Mouse (Mus musculus) inflammation-experienced regulatory T-cells, adult 6 months (primary cell): ENCODE results near the gene Thsd4. TPM values are rescaled to one million over a fixed set of nuclear protein-coding genes. Genes with fewer than 3 reads are reported as not detected.
"Not testable (repeated sequence)": the region's sequence is repeated elsewhere in the genome, so short reads cannot be mapped to it uniquely, and the experiment has no call there.

Source experiments
- ATAC-seq: one replicate; pipeline ENCODE4 v1.8.0; 2017
- polyA plus RNA-seq, 3 experiments: library from polyadenylated mRNA; unstranded; fragments of 100-300 nt; shearing (Covaris generic); gene quantifications; one replicate each; pipeline ENCODE4 v1.2.1; 2017

Gene Thsd4
- polyA plus RNA-seq, 3 experiments from 2014 or later: not detected

GRCm38 (mm10) chr9:60198530-60199200 is 323.2 kb downstream of the Thsd4 start:
- no peak for ATAC-seq

- ATAC-seq: no peak
These were observed 326.3 kb downstream of the Thsd4 start for GRCm38 (mm10) chr9:60195502-60195901.

GRCm38 (mm10) chr9:60194905-60195304 is 326.9 kb downstream of the Thsd4 start:
- ATAC-seq: no peak

GRCm38 (mm10) chr9:60192321-60192720 is 329.5 kb downstream of the Thsd4 start:
- ATAC-seq: no peak

GRCm38 (mm10) chr9:60187437-60187836 is 334.4 kb downstream of the Thsd4 start:
- ATAC-seq: no peak

- no peak for ATAC-seq
These were observed 334.9 kb downstream of the Thsd4 start for GRCm38 (mm10) chr9:60186948-60187347.

- ATAC-seq: no peak
These were observed 337.8 kb downstream of the Thsd4 start for GRCm38 (mm10) chr9:60184083-60184482.

GRCm38 (mm10) chr9:60182371-60182770 is 339.5 kb downstream of the Thsd4 start:
- no peak for ATAC-seq

GRCm38 (mm10) chr9:60180936-60181335 is 340.9 kb downstream of the Thsd4 start:
- no peak for ATAC-seq

GRCm38 (mm10) chr9:60180114-60180513 is 341.7 kb downstream of the Thsd4 start:
- ATAC-seq: no peak

GRCm38 (mm10) chr9:60176311-60176710 is 345.5 kb downstream of the Thsd4 start:
- ATAC-seq: no peak

- not testable (repeated sequence) for ATAC-seq
These were observed 349.3 kb downstream of the Thsd4 start for GRCm38 (mm10) chr9:60172459-60173060.

- no peak for ATAC-seq
These were observed 354.9 kb downstream of the Thsd4 start for GRCm38 (mm10) chr9:60166990-60167389.

GRCm38 (mm10) chr9:60160855-60161254 is 361.0 kb downstream of the Thsd4 start:
- ATAC-seq: no peak

- ATAC-seq: no peak
These were observed 361.7 kb downstream of the Thsd4 start for GRCm38 (mm10) chr9:60160194-60160593.

- no peak for ATAC-seq
These were observed 368.9 kb downstream of the Thsd4 start for GRCm38 (mm10) chr9:60152990-60153389.

GRCm38 (mm10) chr9:60151897-60152627 is 369.8 kb downstream of the Thsd4 start:
- ATAC-seq: no peak

- no peak for ATAC-seq
These were observed 371.3 kb downstream of the Thsd4 start for GRCm38 (mm10) chr9:60150511-60150910.

GRCm38 (mm10) chr9:60148988-60149387 is 372.9 kb downstream of the Thsd4 start:
- no peak for ATAC-seq

GRCm38 (mm10) chr9:60147401-60147800 is 374.4 kb downstream of the Thsd4 start:
- ATAC-seq: no peak

- no peak for ATAC-seq
These were observed 378.0 kb downstream of the Thsd4 start for GRCm38 (mm10) chr9:60143816-60144215.

GRCm38 (mm10) chr9:60141081-60141514 is 380.7 kb downstream of the Thsd4 start:
- no peak for ATAC-seq

GRCm38 (mm10) chr9:60140411-60140810 is 381.4 kb downstream of the Thsd4 start:
- no peak for ATAC-seq

- ATAC-seq: no peak
These were observed 382.4 kb downstream of the Thsd4 start for GRCm38 (mm10) chr9:60139446-60139845.
